Mouse (Mus musculus) neutrophil, adult 5-6 weeks (primary cell): ENCODE measurements around the gene Rab26. TPM values are rescaled to one million over a fixed set of nuclear protein-coding genes. Genes with fewer than 3 reads are reported as not detected.

Experiments
- ATAC-seq: fragments of 151-379, 151-347 bp; 2 replicates; pipeline ENCODE4 v1.8.0; 2017; ENCODE audit warnings: mild to moderate bottlenecking, moderate TSS enrichment; ENCODE audit not compliant: insufficient number of reproducible peaks, poor library complexity, low FRiP score, severe bottlenecking; ENCODE audit errors: extremely low read depth
- total RNA-seq: library from RNA; stranded (forward); fragments of 200-1000 nt; gene quantifications from 2 replicates; pipeline ENCODE4 v1.2.3, GENCODE M21; 2017

The Rab26 gene
- 2.0 TPM in 1 of 2 replicates, not detected in the other for total RNA-seq

- no peak for ATAC-seq
Measured at GRCm38 (mm10) chr17:24534160-24534718, at the start of gene Rab26. Gene Rab26, minus strand, starts transcription at chr17:24534210.

- no peak for ATAC-seq
Measured at GRCm38 (mm10) chr17:24580287-24580686, 46.3 kb upstream of the Rab26 start.

GRCm38 (mm10) chr17:24579532-24579931 is 45.5 kb upstream of the Rab26 start:
- no peak for ATAC-seq

GRCm38 (mm10) chr17:24573811-24574210 is 39.8 kb upstream of the Rab26 start:
- no peak for ATAC-seq

- ATAC-seq: no peak
Measured at GRCm38 (mm10) chr17:24572651-24573245, 38.7 kb upstream of the Rab26 start.

- ATAC-seq: no peak
Measured at GRCm38 (mm10) chr17:24569837-24570236, 35.8 kb upstream of the Rab26 start.

- no peak for ATAC-seq
Measured at GRCm38 (mm10) chr17:24567034-24567779, 33.2 kb upstream of the Rab26 start.

- ATAC-seq: no peak
Measured at GRCm38 (mm10) chr17:24565792-24566191, 31.8 kb upstream of the Rab26 start.

- no peak for ATAC-seq
Measured at GRCm38 (mm10) chr17:24565092-24565491, 31.1 kb upstream of the Rab26 start.

GRCm38 (mm10) chr17:24564422-24564821 is 30.4 kb upstream of the Rab26 start:
- ATAC-seq: no peak

GRCm38 (mm10) chr17:24563638-24564037 is 29.6 kb upstream of the Rab26 start:
- ATAC-seq: no peak

GRCm38 (mm10) chr17:24561592-24561991 is 27.6 kb upstream of the Rab26 start:
- no peak for ATAC-seq

- no peak for ATAC-seq
Measured at GRCm38 (mm10) chr17:24560301-24561028, 26.5 kb upstream of the Rab26 start.

- no peak for ATAC-seq
Measured at GRCm38 (mm10) chr17:24559146-24559545, 25.1 kb upstream of the Rab26 start.

GRCm38 (mm10) chr17:24558600-24559099 is 24.6 kb upstream of the Rab26 start:
- no peak for ATAC-seq

- no peak for ATAC-seq
Measured at GRCm38 (mm10) chr17:24557091-24557490, 23.1 kb upstream of the Rab26 start.

GRCm38 (mm10) chr17:24551050-24551444 is 17.0 kb upstream of the Rab26 start:
- no peak for ATAC-seq

- ATAC-seq: no peak
Measured at GRCm38 (mm10) chr17:24550416-24551049, 16.5 kb upstream of the Rab26 start.
